Mouse (Mus musculus) C2C12 (cell line): Measurements from ENCODE around the gene Rabl6. TPM values are rescaled to one million over a fixed set of nuclear protein-coding genes. Genes with fewer than 3 reads are reported as not detected.

Experiments used
- H3K27me3 ChIP-seq: one replicate; pipeline ENCODE4 v1.6.1; 2011; ENCODE audit not compliant: control insufficient read depth, insufficient read depth, insufficient read length
- H3K36me3 ChIP-seq: one replicate; pipeline ENCODE4 v1.6.1; 2011; ENCODE audit not compliant: control insufficient read depth, insufficient read depth
- H3K4me3 ChIP-seq: one replicate; pipeline ENCODE4 v1.5.1; 2011; ENCODE audit warnings: mild to moderate bottlenecking, control low read depth; ENCODE audit not compliant: poor library complexity, insufficient read depth, severe bottlenecking
- H3K79me2 ChIP-seq: one replicate; pipeline ENCODE4 v1.6.1; 2011; ENCODE audit not compliant: control insufficient read depth, insufficient read depth
- H3K79me3 ChIP-seq: one replicate; pipeline ENCODE4 v1.6.1; 2011; ENCODE audit warnings: low read depth, control low read depth
- H3ac ChIP-seq: one replicate; pipeline ENCODE3; 2011; ENCODE audit warnings: low read depth; ENCODE audit not compliant: control insufficient read depth, insufficient read length
- CEBPB ChIP-seq: IDR thresholded peaks from one replicate; pipeline ENCODE4 v1.6.1; 2011; ENCODE audit warnings: low read depth, mild to moderate bottlenecking, control low read depth, moderate library complexity
- CTCF ChIP-seq: IDR thresholded peaks from one replicate; pipeline ENCODE4 v1.5.1; 2011; ENCODE audit not compliant: control insufficient read depth, insufficient read depth, insufficient read length
- FOSL1 ChIP-seq: IDR thresholded peaks from one replicate; pipeline ENCODE4 v1.8.0; 2011; ENCODE audit warnings: mild to moderate bottlenecking, low read length; ENCODE audit not compliant: poor library complexity, insufficient read depth, severe bottlenecking
- MAX ChIP-seq: IDR thresholded peaks from one replicate; pipeline ENCODE4 v1.6.1; 2011; ENCODE audit warnings: mild to moderate bottlenecking, control low read depth
- MYOD1 ChIP-seq: IDR thresholded peaks from one replicate; pipeline ENCODE4 v1.6.1; 2011; ENCODE audit warnings: low read depth; ENCODE audit not compliant: control insufficient read depth, insufficient read length
- MYOG ChIP-seq: IDR thresholded peaks from one replicate; pipeline ENCODE4 v1.6.1; 2011; ENCODE audit not compliant: control insufficient read depth, insufficient read length; ENCODE audit errors: extremely low read depth
- USF1 ChIP-seq: IDR thresholded peaks from one replicate; pipeline ENCODE4 v1.6.1; 2011; ENCODE audit warnings: low read depth, mild to moderate bottlenecking, control low read depth, moderate library complexity
- polyA plus RNA-seq: library from polyadenylated mRNA; unstranded; fragments of >200 nt; fragmentation: generic; extraction: Trizol; gene quantifications from one replicate; pipeline ENCODE4 v1.2.1, GENCODE M21; 2012; ENCODE audit warnings: missing spikeins

The Rabl6 gene
- polyA plus RNA-seq, 1 experiment, result 58.9 TPM

DNA sequence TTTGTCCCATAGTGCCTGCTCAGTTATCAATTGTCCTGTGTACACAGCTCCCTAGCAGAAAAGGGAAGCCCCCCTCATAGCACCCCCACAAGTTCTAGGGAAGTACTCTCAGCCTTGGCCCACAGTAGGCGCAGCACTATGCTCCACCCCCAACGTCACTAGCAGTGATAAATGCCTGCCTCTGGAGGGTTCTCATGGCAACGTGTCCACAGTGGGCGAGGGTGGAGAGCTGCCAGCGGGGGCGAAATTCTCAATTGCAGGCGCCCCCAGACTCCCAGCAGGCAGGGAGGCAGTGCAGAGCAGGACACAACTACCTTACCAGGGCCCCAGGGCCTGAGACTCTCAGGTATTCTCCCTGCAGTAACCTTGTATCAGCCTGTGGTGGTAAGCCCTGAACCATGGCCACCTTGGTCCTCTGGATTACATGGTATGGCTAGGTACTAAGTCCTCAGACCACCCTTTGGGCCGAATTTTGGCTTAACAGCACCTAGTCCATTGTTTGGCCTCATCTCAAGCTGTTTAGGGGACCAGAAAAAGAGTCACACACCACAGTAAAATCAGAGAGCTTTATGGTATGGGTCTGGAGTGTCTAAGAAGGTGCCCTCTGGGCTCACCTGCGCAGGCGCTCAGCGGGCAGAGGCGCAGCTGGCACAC, 25.7 kb downstream of the Rabl6 start:
- peaks cover 38% of the 10 kb centered on the region for H3K36me3 ChIP-seq
- H3ac ChIP-seq, result no peak overlapping the region
- H3K79me2 ChIP-seq, result no peaks in the 10 kb centered on the region

GRCm38 (mm10) chr2:25581901-25582301, 26.4 kb downstream of the Rabl6 start:
- Histone ChIP-seq H3K4me3 (no peak overlapping the region), H3K36me3 (peaks cover 35% of the 10 kb centered on the region), H3ac (no peak overlapping the region), H3K27me3 (no peaks in the 10 kb centered on the region), H3K79me2 (no peaks in the 10 kb centered on the region), H3K79me3 (no peaks in the 10 kb centered on the region)
- TF ChIP-seq MYOG (no peak), FOSL1 (no peak), CEBPB (no peak), MYOD1 (no peak), CTCF (no peak), USF1 (no peak), MAX (no peak)

More for the DNA sequence above, 25.7 kb downstream of the Rabl6 start:
- Histone ChIP-seq H3K27me3 (no peaks in the 10 kb centered on the region), H3K4me3 (no peak overlapping the region), H3K79me3 (no peaks in the 10 kb centered on the region)
- TF ChIP-seq USF1 (no peak), CEBPB (no peak), FOSL1 (no peak), MYOG (no peak), MAX (no peak), MYOD1 (no peak), CTCF (no peak)

DNA sequence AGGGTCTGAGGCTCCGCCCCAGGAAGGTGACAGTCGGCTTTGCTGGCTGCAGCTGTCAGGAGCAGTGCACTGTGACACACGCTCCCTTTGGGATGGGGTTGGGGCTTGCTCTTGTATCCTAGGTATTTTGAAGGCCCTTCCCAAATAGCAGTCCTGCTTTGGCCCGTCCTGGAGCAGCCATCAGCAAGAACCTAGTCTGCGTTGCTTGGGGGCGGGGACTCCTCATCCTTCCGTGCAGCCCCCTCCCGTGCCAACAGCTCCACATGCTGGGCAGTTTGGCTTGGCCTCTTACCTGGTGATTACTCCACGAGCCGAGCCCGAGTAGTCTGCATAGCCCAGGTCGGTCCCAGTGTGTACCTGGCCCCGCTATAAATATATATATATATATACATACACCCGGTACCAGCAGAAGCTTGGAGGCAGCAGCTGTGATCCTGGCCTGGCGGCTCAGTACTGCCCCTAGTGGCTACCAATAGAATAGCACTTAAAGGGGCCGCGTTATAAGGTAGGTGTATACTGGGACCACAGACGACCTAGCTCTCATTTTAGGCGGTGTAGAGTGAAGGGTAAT, 26.9 kb downstream of the Rabl6 start, which contains the start of gene Ajm1:
Ajm1 (minus strand) TSS at position 464 of the 571 bp plus-strand sequence.
- peaks cover 30% of the 10 kb centered on the region for H3K36me3 ChIP-seq
- H3K4me3 ChIP-seq, result no peak within 1 kb of the TSS
- H3K79me3 ChIP-seq, result no peaks in the 10 kb centered on the region
- TF ChIP-seq MYOD1 (no peak), CTCF (peak; percentile 62)
- no peak within 1 kb of the TSS for H3ac ChIP-seq
- H3K79me2 ChIP-seq, result no peaks in the 10 kb centered on the region
- no peaks in the 10 kb centered on the region for H3K27me3 ChIP-seq

- H3K79me2 ChIP-seq, result no peaks in the 10 kb centered on the region
- H3K79me3 ChIP-seq, result no peaks in the 10 kb centered on the region
- H3K27me3 ChIP-seq, result no peaks in the 10 kb centered on the region
- H3K4me3 ChIP-seq, result no peak overlapping the region
- H3K36me3 ChIP-seq, result peaks cover 25% of the 10 kb centered on the region
- H3ac ChIP-seq, result no peak overlapping the region
- TF ChIP-seq MYOG (no peak), USF1 (no peak), MYOD1 (no peak), FOSL1 (no peak), CEBPB (no peak), MAX (no peak), CTCF (no peak)
These were observed 27.7 kb downstream of the Rabl6 start for GRCm38 (mm10) chr2:25580621-25581101.

- Histone ChIP-seq H3K79me3 (no peaks in the 10 kb centered on the region), H3ac (no peak overlapping the region), H3K36me3 (peaks cover 18% of the 10 kb centered on the region), H3K4me3 (no peak overlapping the region), H3K27me3 (no peaks in the 10 kb centered on the region), H3K79me2 (no peaks in the 10 kb centered on the region)
- TF ChIP-seq FOSL1 (no peak), CEBPB (no peak), MYOG (no peak), USF1 (no peak), CTCF (no peak), MAX (no peak)
These were observed 28.4 kb downstream of the Rabl6 start for GRCm38 (mm10) chr2:25579737-25580460.
